Mouse (Mus musculus): ENCODE results near the gene Cmpk2.
"Not testable (repeated sequence)": the region's sequence is repeated elsewhere in the genome, so short reads cannot be mapped to it uniquely, and the experiment has no call there.

Cmpk2 gene

GRCm38 (mm10) chr12:26485738-26486580 is 17.0 kb downstream of the Cmpk2 start:
- not testable (repeated sequence) for DNase-seq

DNA sequence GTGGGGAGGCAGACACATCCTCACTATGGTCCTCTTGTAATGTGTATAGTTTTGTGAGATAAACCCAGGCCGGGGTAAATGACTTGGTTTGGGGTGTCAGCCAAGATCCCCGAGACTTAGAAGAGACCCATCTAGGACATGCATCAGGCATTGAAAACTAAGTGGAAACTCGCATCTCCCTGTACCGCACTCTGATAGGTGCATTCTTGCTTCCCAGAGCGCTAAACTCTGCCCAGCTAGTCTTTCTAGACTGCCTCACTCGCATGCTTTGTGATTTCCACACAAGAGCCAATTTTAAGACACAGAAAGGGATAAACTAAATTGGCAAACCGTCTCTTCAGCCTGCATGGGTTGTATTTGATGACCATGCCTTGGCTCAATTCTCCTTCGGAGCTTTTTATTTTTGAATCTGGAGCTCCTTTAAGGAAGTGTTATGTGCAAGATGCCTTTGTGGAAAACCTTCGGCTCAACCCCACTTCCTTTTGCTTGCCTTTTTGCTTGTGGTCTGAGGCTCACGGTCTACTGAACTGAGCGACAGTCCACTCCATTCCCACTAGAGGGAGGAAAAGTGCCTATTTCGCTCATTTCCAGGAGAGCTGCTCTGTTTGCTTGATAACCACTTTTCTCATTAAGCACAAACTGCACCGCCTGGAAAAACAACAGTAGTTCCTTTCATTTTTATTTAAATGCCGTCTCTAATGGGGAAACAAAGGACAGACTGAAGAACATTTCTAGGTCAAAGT is 19.0 kb downstream of the Cmpk2 start:
- no peak for DNase-seq

DNA sequence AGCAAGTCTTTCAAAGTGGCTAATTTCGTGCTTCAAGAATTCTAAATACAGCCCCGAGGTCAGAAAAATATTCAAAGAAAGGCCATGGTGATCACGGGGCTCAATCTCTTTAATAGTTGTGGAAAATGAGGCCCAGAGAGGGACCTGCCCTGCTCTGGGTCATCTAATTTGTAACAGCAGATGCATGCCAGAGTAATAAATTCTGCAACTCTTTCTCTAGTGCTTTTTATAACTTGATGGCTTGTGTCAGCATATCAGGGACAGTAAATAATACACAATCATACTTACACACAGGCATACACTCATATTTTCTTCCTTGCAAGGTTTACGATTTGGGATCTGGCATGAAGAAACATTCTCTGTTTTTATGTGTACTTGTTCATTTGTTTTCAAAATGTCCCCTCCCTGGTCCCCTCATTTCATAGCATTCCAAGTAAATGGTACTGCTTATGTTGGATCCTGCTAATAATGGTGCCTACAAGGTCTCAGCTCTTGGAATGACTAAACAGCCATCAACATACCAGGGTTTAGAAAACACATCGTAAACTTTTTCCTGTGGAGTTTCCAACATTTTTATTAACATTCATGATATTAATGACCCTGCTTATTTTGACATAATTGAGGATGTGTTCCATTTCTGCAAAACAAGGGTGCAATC is 19.7 kb downstream of the Cmpk2 start:
- DNase-seq, result no peak

GRCm38 (mm10) chr12:26489942-26490341 is 20.9 kb downstream of the Cmpk2 start:
- DNase-seq, result no peak

- no peak for DNase-seq
Measured at GRCm38 (mm10) chr12:26501042-26501441, 32.0 kb downstream of the Cmpk2 start.

DNA sequence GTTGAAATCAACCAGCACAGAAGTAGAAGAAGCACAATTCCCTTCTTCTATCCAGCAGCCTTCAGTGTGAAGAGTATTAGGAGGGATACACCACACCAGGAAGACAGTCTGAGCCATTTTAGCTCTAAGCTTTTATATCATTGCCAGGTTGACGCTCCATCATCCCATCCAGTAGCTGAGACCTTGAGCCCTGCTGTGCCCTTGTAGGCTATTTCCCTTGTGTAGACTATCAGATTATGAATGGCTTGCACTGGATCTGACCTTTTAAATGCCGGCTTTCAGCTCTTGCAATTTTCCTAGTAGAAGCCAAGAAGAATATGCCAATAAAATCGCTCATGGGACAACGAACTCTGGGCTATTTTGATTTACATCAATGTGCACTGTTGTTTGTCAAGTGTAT is 42.0 kb downstream of the Cmpk2 start:
- no peak for DNase-seq

DNA sequence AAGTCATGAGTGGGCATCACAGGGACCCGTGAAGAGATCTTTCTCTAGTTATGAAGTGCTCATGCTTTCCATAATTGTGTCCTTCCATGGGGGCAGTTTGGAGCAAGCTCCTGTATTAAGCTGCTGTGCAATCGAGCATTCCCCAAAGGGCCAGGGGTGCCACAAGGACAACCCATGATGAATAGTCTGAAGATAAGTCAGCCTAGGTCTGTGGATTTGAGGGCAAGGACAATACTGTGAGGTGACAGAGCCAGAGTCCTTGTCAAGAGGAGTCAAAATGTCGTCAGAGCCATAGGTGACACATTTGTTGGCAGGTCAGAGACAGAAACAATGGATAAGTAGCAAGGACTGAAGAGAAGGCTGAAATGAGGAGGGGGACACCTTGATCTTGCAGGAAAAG is 49.2 kb downstream of the Cmpk2 start:
- no peak for DNase-seq

DNA sequence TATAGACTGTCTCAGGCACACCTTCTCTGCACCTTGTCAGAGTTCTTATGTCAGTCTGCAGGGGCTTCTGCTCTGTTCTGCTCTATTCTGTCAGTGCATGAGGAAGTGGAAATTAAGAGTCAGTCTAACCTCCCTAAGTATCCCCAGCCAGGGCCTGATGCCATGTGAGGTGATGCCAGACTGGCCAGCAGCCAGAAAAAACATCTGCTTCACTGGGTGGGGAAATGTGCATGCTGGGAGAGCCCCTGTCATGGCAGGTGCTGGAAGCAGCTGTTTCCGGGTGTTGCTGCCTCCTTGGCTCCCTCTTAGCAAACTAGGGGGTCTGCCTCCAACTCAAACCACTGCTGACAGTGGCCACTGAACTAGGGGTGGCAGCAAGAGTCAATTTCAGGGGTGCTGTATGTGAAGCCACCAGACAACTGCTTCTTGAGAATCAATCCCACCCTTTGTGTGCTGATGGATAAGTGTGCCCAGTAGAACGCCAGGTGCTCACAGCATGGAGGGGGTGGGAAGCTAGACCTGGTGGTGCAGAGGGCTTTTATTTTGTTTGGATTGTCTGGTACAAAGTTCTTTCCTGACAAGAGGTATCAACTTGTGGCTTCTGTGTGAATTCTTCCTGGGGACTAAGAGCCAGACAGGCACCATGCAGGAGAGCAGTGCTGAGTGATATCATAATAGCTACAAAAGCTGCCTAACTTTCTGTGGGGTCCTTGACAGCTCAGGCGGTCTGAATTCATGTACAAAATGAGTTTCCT is 56.1 kb downstream of the Cmpk2 start:
- DNase-seq, result peak; percentile 9

DNA sequence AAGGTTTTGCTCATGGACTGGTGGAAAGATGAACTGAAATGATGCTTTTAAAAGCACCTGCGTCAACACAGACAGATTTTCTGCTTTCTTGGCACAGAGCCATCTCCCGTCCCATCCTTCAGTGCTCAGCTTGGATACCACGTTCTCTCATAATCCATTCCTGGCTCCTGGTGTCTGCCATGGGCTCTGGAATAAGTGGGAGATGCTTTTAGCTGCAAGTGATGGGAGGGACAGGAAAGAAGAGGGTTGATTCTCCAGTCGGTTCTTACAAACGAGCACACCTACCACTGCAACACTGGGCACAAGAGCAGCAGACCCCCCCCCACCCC is 56.7 kb downstream of the Cmpk2 start:
- DNase-seq, result no peak
